Mouse (Mus musculus): ENCODE measurements around the gene Cmip.

The Cmip gene

GRCm38 (mm10) chr8:117469431-117470341 is 212.8 kb downstream of the Cmip start:
- no peak for DNase-seq (ENCODE audit: low spot score)

- DNase-seq (ENCODE audit: low spot score): peak; percentile 63
Observed at GRCm38 (mm10) chr8:117470342-117470781, 213.5 kb downstream of the Cmip start.

- DNase-seq (ENCODE audit: low spot score): peak; percentile 67
Observed at GRCm38 (mm10) chr8:117471174-117471573, 214.3 kb downstream of the Cmip start.

- no peak for DNase-seq (ENCODE audit: low spot score)
Observed at GRCm38 (mm10) chr8:117471655-117472054, 214.8 kb downstream of the Cmip start.

GRCm38 (mm10) chr8:117472332-117472731 is 215.5 kb downstream of the Cmip start:
- no peak for DNase-seq (ENCODE audit: low spot score)

GRCm38 (mm10) chr8:117474944-117475343 is 218.1 kb downstream of the Cmip start:
- DNase-seq (ENCODE audit: low spot score): peak; percentile 88

- no peak for DNase-seq (ENCODE audit: low spot score)
Observed at GRCm38 (mm10) chr8:117475819-117476218, 219.0 kb downstream of the Cmip start.

- no peak for DNase-seq (ENCODE audit: low spot score)
Observed at GRCm38 (mm10) chr8:117478082-117478481, 221.2 kb downstream of the Cmip start.

GRCm38 (mm10) chr8:117479996-117480395 is 223.1 kb downstream of the Cmip start:
- DNase-seq (ENCODE audit: low spot score): no peak

GRCm38 (mm10) chr8:117480516-117480915 is 223.7 kb downstream of the Cmip start:
- no peak for DNase-seq (ENCODE audit: low spot score)

GRCm38 (mm10) chr8:117481830-117482229 is 225.0 kb downstream of the Cmip start:
- DNase-seq (ENCODE audit: low spot score): no peak

GRCm38 (mm10) chr8:117484731-117485130 is 227.9 kb downstream of the Cmip start:
- no peak for DNase-seq (ENCODE audit: low spot score)

GRCm38 (mm10) chr8:117485316-117485715 is 228.5 kb downstream of the Cmip start:
- DNase-seq (ENCODE audit: low spot score): no peak

GRCm38 (mm10) chr8:117488246-117489005 is 231.6 kb downstream of the Cmip start:
- DNase-seq (ENCODE audit: low spot score): peak; percentile 6

- DNase-seq (ENCODE audit: low spot score): no peak
Observed at GRCm38 (mm10) chr8:117493543-117493942, 236.7 kb downstream of the Cmip start.

- DNase-seq (ENCODE audit: low spot score): no peak
Observed at GRCm38 (mm10) chr8:117494874-117495273, 238.0 kb downstream of the Cmip start.

- DNase-seq (ENCODE audit: low spot score): peak; percentile 38
Observed at GRCm38 (mm10) chr8:117498179-117498914, 241.5 kb downstream of the Cmip start, which contains the start of gene Plcg2. TSS of gene Plcg2 (plus strand) at chr8:117498291.

GRCm38 (mm10) chr8:117498915-117499540 is 242.2 kb downstream of the Cmip start:
- DNase-seq (ENCODE audit: low spot score): no peak

GRCm38 (mm10) chr8:117500232-117500823 is 243.5 kb downstream of the Cmip start:
- no peak for DNase-seq (ENCODE audit: low spot score)

- no peak for DNase-seq (ENCODE audit: low spot score)
Observed at GRCm38 (mm10) chr8:117501323-117501722, 244.5 kb downstream of the Cmip start.

GRCm38 (mm10) chr8:117503405-117504069 is 246.7 kb downstream of the Cmip start:
- no peak for DNase-seq (ENCODE audit: low spot score)

All from ovary, postnatal 36 days (tissue).